Mouse (Mus musculus) liver, adult (tissue): ENCODE data around the gene Hic1.

ENCODE experiments used
- GATA4 ChIP-seq: IDR thresholded peaks from 2 replicates; pipeline ENCODE4 v1.6.1; 2014; ENCODE audit warnings: mild to moderate bottlenecking, low read length; ENCODE audit not compliant: insufficient replicate concordance

Gene Hic1

DNA sequence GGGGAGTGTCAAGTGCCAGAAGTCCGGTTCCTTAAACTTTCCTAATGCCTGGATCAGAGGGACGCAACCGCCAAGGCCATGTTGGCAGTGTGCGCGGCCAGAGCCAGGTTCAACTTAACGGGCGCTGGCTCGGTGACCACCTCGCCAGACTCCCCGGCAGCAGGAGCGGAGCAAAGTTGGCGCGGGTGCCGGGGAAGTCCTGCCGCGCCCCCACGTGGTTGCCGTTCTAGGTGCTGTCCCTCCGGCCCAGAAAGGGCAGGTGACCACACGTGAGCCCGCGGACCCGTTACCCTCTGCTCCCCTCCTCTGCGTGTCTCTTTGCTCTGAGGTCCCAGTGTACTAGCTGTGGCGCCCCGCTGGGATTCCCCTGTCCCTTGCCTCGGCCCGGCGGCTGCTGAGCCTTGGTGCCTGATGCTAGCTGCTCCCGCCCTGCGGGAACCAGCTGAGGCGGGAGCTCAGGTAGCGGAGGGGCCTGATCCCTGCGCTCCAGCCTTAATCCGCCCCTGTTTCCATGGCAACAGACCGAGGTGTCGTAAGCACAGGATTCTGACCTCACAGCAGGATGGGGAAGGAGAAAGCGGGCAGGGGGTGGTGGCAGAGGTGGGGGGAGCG is 25.6 kb upstream of the Hic1 start:
- no peak for TF ChIP-seq GATA4

- no peak for TF ChIP-seq GATA4
Observed at GRCm38 (mm10) chr11:75194121-75194849, 25.0 kb upstream of the Hic1 start.

- TF ChIP-seq GATA4: no peak
Observed at GRCm38 (mm10) chr11:75193256-75194071, 24.1 kb upstream of the Hic1 start, which contains the start of gene Rtn4rl1. Gene Rtn4rl1 (plus strand): TSS chr11:75193783.

- no peak for TF ChIP-seq GATA4
Observed at GRCm38 (mm10) chr11:75192336-75193214, 23.3 kb upstream of the Hic1 start.

- TF ChIP-seq GATA4: no peak
Observed at GRCm38 (mm10) chr11:75191841-75192240, 22.5 kb upstream of the Hic1 start.

DNA sequence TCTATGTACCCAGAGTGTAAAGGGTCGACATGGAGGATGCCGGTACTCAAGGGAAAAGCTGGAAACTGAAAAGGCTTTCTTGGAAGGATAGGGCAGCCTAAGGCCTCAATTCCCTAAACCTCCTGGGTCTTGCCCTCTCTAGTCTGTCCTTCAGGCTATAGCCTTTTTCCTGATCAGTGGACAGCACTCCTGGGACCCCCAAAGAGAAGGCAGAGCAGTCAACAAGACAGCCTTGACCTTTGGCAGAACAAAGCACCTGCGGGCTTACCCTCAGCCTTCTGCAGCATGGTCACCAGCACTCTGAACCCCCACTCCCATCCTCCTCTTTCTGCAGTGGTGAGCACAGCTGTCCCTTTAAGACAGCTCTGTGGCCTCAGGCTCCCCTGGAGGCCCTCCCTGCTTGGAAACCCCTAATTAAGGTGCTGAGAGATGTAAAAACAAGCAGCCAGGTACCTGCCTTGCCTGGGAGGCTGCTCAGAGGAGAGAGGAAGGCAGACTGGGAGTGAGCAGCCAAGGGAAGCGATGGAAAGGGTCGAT is 21.7 kb upstream of the Hic1 start, which contains the start of gene Dph1:
Dph1 (minus strand) TSS at position 337 of the 537 bp plus-strand sequence.
- TF ChIP-seq GATA4: no peak

DNA sequence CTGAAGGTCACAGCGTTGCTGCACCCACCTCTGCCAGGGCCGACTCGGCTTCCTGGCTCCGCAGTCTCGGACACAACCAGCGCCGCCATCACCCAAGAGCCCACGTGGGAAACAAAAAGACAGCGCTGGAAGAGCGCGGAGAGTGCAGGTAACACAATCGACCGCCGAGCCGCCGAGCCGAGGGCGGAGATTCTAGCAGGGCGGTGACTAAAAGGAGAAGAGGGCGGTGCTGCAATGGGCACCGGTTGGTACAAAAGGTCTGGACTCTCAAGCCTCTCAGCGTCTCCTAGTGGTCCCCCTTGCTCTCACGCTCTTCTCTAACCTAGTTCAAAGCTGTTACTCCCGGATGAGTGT is 21.0 kb upstream of the Hic1 start:
- TF ChIP-seq GATA4: peak; percentile 35; the same call in 1 of the 2 replicates

DNA sequence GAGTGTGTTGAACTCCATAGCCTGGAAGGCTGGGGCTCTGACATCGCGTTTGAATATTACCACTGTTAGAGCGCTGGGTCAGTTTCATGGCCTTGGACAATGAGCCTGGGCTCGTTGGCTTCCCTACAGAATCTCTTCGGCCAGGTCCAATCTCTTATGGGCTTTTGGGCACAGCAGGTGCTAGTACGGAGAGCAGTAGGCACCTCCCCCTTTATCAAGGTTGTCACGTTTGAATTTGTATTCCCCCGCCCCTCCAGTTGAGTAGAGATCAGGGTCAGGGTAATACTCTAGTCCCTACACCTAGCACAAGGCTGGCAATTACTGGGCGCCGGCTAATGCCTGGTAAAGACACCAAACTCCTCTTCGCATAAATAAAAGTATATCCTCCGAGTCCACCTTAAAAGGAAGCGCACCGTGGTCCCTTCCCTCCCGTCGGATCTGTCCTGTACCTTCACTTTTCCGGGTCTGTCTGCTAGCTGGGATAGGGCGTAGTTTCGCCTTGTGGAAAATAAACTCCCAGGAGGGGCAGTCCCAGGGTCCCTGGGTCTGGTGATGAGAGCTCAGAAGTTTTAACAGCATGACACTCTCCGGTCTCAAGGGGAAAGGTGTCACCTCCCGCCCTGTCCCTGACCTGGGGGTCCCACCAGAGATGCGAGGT is 20.5 kb upstream of the Hic1 start:
- TF ChIP-seq GATA4: no peak

DNA sequence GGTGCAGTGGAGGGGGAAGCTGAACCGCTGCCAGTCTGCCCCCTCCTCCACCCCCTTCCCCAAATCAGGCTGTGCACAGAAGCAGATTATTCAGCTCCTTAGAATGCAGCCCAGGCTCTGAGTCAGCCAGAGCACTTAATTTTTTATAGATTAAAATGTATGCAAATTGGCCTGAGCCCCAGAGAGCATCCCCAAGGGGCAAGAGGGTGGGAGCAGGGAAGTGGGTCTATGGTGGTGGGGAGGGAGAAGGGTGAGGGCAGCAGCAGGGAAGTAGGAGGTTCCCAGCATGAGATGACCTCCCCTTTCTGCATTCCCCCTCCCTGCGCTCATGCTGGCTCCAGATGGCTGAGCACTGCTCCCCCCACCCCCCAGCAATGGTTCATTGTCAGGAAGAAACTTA is 15.7 kb upstream of the Hic1 start:
- TF ChIP-seq GATA4: no peak

- no peak for TF ChIP-seq GATA4
Observed at GRCm38 (mm10) chr11:75184573-75184972, 15.3 kb upstream of the Hic1 start.

DNA sequence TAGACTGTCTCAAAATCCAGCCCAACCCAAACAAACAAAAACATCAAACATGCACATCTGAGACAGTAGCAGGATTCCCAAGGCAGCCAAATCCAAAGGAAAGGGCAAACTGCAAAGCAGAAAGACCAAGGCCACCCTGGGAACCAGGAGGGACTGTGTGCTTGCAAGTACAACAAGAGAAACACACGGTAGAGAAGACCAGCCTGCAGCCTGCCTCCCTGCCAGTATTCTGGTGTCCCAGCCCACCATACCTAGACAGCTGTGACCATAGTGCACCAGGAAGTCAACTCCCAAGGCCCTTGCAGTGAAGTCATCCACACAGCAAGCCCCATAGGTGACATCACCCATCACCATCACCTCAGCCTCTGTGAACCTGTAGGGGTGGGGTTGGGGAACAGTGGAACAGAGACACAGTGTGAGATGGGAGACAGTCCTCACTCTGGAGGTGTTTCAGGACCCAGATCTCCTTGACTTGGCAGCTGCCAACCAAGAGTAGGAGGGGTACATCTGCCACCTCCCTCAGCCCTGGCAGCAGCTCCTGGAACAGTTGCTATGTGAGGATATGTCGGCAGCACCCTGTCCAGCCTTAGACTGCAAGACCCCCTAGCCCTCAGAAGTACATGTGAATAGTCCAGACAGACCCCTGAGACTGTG is 14.7 kb upstream of the Hic1 start:
- TF ChIP-seq GATA4: no peak

GRCm38 (mm10) chr11:75178672-75179208 is 9.4 kb upstream of the Hic1 start, which contains the start of gene Ovca2:
Gene Ovca2 (minus strand): TSS chr11:75178835.
- no peak for TF ChIP-seq GATA4

GRCm38 (mm10) chr11:75178011-75178410 is 8.7 kb upstream of the Hic1 start:
- no peak for TF ChIP-seq GATA4

DNA sequence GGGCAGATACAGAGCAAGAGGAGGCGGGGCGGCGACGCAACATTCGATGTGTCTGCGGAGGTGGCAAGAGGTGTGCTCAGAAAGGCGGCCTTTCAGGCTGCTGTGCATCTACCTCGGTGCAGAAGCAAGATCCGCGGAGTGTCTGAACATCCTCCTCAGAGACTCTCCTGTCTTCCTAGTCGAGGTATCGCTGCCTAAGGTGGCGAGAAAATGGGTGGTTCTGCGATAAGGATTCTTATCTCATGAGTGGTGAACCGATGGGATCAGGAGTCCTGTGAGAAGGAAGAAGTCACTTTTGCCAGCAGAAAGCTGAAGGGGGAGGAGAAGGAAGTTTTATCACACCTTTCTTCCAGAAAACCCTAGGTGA is 4.5 kb upstream of the Hic1 start:
- TF ChIP-seq GATA4: no peak
